Mouse (Mus musculus): ENCODE measurements around the gene Ccdc187. TPM values are rescaled to one million over a fixed set of nuclear protein-coding genes. Genes with fewer than 3 reads are reported as not detected.

The Ccdc187 gene
- polyA plus RNA-seq, 1 experiment = not detected

GRCm38 (mm10) chr2:26323589-26324325 lies 29.4 kb upstream of the Ccdc187 start:
- H3K36me3 ChIP-seq (ENCODE audit: control insufficient read depth, insufficient read depth, low read length) = peaks cover 3% of the 10 kb centered on the region
- H3K4me3 ChIP-seq (ENCODE audit: extremely low read depth, insufficient read depth, insufficient read length) = no peak overlapping the region
- H3K4me1 ChIP-seq (ENCODE audit: control insufficient read depth, insufficient read depth, insufficient read length) = no peaks in the 10 kb centered on the region
- TF ChIP-seq POLR2A (IDR thresholded peaks at IDR 0.05; ENCODE audit: low read depth, low read length) = no peak
- TF ChIP-seq CTCF (IDR thresholded peaks at IDR 0.05; ENCODE audit: extremely low read depth, insufficient read depth, insufficient read length, insufficient replicate concordance) = no peak
- H3K27ac ChIP-seq (ENCODE audit: insufficient read depth, low read length) = no peak overlapping the region
- no peaks in the 10 kb centered on the region for H3K27me3 ChIP-seq (ENCODE audit: control insufficient read depth, insufficient read depth, low read length)
- WGBS = 95% methylated on average over 13 of the region's 13 CpGs
- DNase-seq (ENCODE audit: low read depth in 1 of 2, low spot score in 2 of 2) = no peak

- H3K4me1 ChIP-seq (ENCODE audit: control insufficient read depth, insufficient read depth, insufficient read length) = peaks cover 4% of the 10 kb centered on the region
- H3K4me3 ChIP-seq (ENCODE audit: extremely low read depth, insufficient read depth, insufficient read length) = no peak overlapping the region
- WGBS = 90% methylated on average over 14 of the region's 14 CpGs
- H3K27me3 ChIP-seq (ENCODE audit: control insufficient read depth, insufficient read depth, low read length) = no peaks in the 10 kb centered on the region
- DNase-seq (ENCODE audit: low read depth in 1 of 2, low spot score in 2 of 2) = no peak
- peaks cover 3% of the 10 kb centered on the region for H3K36me3 ChIP-seq (ENCODE audit: control insufficient read depth, insufficient read depth, low read length)
- TF ChIP-seq CTCF (IDR thresholded peaks at IDR 0.05; ENCODE audit: extremely low read depth, insufficient read depth, insufficient read length, insufficient replicate concordance) (no peak), POLR2A (IDR thresholded peaks at IDR 0.05; ENCODE audit: low read depth, low read length) (no peak)
- no peak overlapping the region for H3K27ac ChIP-seq (ENCODE audit: insufficient read depth, low read length)
Measured at GRCm38 (mm10) chr2:26320245-26321185, 26.2 kb upstream of the Ccdc187 start.

GRCm38 (mm10) chr2:26319519-26320244 lies 25.3 kb upstream of the Ccdc187 start:
- no peak for DNase-seq (ENCODE audit: low read depth in 1 of 2, low spot score in 2 of 2)
- Histone ChIP-seq H3K27ac (ENCODE audit: insufficient read depth, low read length) (no peak overlapping the region), H3K27me3 (ENCODE audit: control insufficient read depth, insufficient read depth, low read length) (no peaks in the 10 kb centered on the region), H3K4me3 (ENCODE audit: extremely low read depth, insufficient read depth, insufficient read length) (no peak overlapping the region), H3K36me3 (ENCODE audit: control insufficient read depth, insufficient read depth, low read length) (peaks cover 3% of the 10 kb centered on the region), H3K4me1 (ENCODE audit: control insufficient read depth, insufficient read depth, insufficient read length) (peaks cover 4% of the 10 kb centered on the region)
- 90% methylated on average over 13 of the region's 13 CpGs for WGBS
- TF ChIP-seq POLR2A (IDR thresholded peaks at IDR 0.05; ENCODE audit: low read depth, low read length) = no peak
- TF ChIP-seq CTCF (IDR thresholded peaks at IDR 0.05; ENCODE audit: extremely low read depth, insufficient read depth, insufficient read length, insufficient replicate concordance) = no peak

- TF ChIP-seq CTCF (IDR thresholded peaks at IDR 0.05; ENCODE audit: extremely low read depth, insufficient read depth, insufficient read length, insufficient replicate concordance) (no peak), POLR2A (IDR thresholded peaks at IDR 0.05; ENCODE audit: low read depth, low read length) (no peak)
- DNase-seq (ENCODE audit: low read depth in 1 of 2, low spot score in 2 of 2) = no peak
- no peaks in the 10 kb centered on the region for H3K27me3 ChIP-seq (ENCODE audit: control insufficient read depth, insufficient read depth, low read length)
- H3K4me3 ChIP-seq (ENCODE audit: extremely low read depth, insufficient read depth, insufficient read length) = no peak overlapping the region
- H3K4me1 ChIP-seq (ENCODE audit: control insufficient read depth, insufficient read depth, insufficient read length) = peaks cover 4% of the 10 kb centered on the region
- 91% methylated on average over 9 of the region's 9 CpGs for WGBS
- peaks cover 3% of the 10 kb centered on the region for H3K36me3 ChIP-seq (ENCODE audit: control insufficient read depth, insufficient read depth, low read length)
- no peak overlapping the region for H3K27ac ChIP-seq (ENCODE audit: insufficient read depth, low read length)
Measured at GRCm38 (mm10) chr2:26319109-26319508, 24.8 kb upstream of the Ccdc187 start.

GRCm38 (mm10) chr2:26317991-26318672 lies 23.8 kb upstream of the Ccdc187 start:
- TF ChIP-seq CTCF (IDR thresholded peaks at IDR 0.05; ENCODE audit: extremely low read depth, insufficient read depth, insufficient read length, insufficient replicate concordance) (no peak), POLR2A (IDR thresholded peaks at IDR 0.05; ENCODE audit: low read depth, low read length) (no peak)
- no peak for DNase-seq (ENCODE audit: low read depth in 1 of 2, low spot score in 2 of 2)
- H3K4me1 ChIP-seq (ENCODE audit: control insufficient read depth, insufficient read depth, insufficient read length) = peaks cover 4% of the 10 kb centered on the region
- no peak overlapping the region for H3K4me3 ChIP-seq (ENCODE audit: extremely low read depth, insufficient read depth, insufficient read length)
- no peak overlapping the region for H3K27ac ChIP-seq (ENCODE audit: insufficient read depth, low read length)
- WGBS = 88% methylated on average over 3 of the region's 3 CpGs
- H3K27me3 ChIP-seq (ENCODE audit: control insufficient read depth, insufficient read depth, low read length) = no peaks in the 10 kb centered on the region
- H3K36me3 ChIP-seq (ENCODE audit: control insufficient read depth, insufficient read depth, low read length) = no peaks in the 10 kb centered on the region

GRCm38 (mm10) chr2:26317371-26317770 lies 23.0 kb upstream of the Ccdc187 start:
- TF ChIP-seq POLR2A (IDR thresholded peaks at IDR 0.05; ENCODE audit: low read depth, low read length) = no peak
- Histone ChIP-seq H3K27ac (ENCODE audit: insufficient read depth, low read length) (no peak overlapping the region), H3K4me3 (ENCODE audit: extremely low read depth, insufficient read depth, insufficient read length) (no peak overlapping the region), H3K27me3 (ENCODE audit: control insufficient read depth, insufficient read depth, low read length) (no peaks in the 10 kb centered on the region), H3K4me1 (ENCODE audit: control insufficient read depth, insufficient read depth, insufficient read length) (peaks cover 4% of the 10 kb centered on the region), H3K36me3 (ENCODE audit: control insufficient read depth, insufficient read depth, low read length) (no peaks in the 10 kb centered on the region)
- 80% methylated on average over 3 of the region's 3 CpGs for WGBS
- DNase-seq (ENCODE audit: low read depth in 1 of 2, low spot score in 2 of 2) = no peak
